Mouse (Mus musculus): ENCODE data around the gene Ttyh1.

- TF ChIP-seq CTCF (IDR thresholded peaks at IDR 0.05; ENCODE audit: low read depth) (no peak), EP300 (IDR thresholded peaks at IDR 0.05; ENCODE audit: low read depth) (no peak)
Observed at GRCm38 (mm10) chr7:4151241-4151640, 32.0 kb downstream of the Ttyh1 start.

Data from liver, embryonic 14.5 days (tissue).